Mouse (Mus musculus): ENCODE data around the gene Wasf2. TPM values are rescaled to one million over a fixed set of nuclear protein-coding genes. Genes with fewer than 3 reads are reported as not detected.

Gene Wasf2
- polyA plus RNA-seq, 1 experiment from 2014 or later, result 18.5 TPM

DNA sequence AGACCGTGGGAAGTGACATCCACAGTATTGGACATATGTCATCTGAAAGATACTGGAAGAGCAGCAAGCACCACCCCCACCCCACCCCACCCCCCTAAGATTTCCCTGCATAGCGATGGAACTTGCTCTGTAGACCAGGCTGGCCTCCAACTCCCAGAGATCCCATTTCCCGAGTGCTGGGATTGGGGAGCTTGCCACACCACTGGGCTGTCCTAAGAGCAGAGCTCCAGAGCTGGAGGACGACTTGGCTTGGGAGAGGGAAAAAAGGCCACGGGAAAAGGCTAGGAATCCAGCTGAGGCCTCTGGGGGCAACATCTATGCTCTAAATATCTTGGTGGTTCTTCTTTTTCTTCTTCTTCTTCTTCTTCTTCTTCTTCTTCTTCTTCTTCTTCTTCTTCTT lies 104.5 kb downstream of the Wasf2 start:
- no peaks in the 10 kb centered on the region for H3K9me3 ChIP-seq (ENCODE audit: control insufficient read depth, low read length)
- WGBS, result 68% methylated on average over 5 of the region's 5 CpGs
- H3K27ac ChIP-seq (ENCODE audit: low read depth, low read length), result no peak overlapping the region
- ATAC-seq (ENCODE audit: low read depth), result no peak
- H3K4me3 ChIP-seq (ENCODE audit: low read depth, low read length), result no peak overlapping the region
- H3K36me3 ChIP-seq (ENCODE audit: control insufficient read depth, insufficient read depth, low read length), result no peaks in the 10 kb centered on the region
- no peaks in the 10 kb centered on the region for H3K4me1 ChIP-seq (ENCODE audit: control insufficient read depth, insufficient read depth, low read length)
- no peak overlapping the region for H3K4me2 ChIP-seq (ENCODE audit: low read depth, low read length)
- H3K9ac ChIP-seq (replicated peaks; ENCODE audit: low read depth, low read length), result no peak overlapping the region
- peaks cover under 1% of the 10 kb centered on the region; the same call in 1 of the 2 replicates for H3K27me3 ChIP-seq (ENCODE audit: control insufficient read depth, insufficient read depth, low read length)

DNA sequence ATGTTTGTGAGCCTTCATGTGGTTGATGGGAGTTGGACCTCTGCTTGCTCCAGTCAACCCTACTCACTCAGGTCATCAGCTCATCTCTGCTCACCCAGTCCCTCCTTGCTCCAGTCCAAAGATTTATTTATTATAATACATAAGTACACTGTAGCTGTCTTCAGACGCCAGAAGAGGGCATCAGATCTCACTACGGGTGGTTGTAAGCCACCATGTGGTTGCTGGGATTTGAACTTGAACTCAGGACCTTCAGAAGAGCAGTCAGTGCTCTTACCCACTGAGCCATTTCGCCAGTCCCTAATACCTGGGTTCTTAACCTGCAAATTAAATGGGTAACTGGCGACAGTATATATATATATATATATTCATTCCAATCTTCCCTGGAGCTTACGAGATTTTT lies 105.1 kb downstream of the Wasf2 start:
- WGBS, result 80% methylated on average over 5 of the region's 5 CpGs
- no peak overlapping the region for H3K4me2 ChIP-seq (ENCODE audit: low read depth, low read length)

DNA sequence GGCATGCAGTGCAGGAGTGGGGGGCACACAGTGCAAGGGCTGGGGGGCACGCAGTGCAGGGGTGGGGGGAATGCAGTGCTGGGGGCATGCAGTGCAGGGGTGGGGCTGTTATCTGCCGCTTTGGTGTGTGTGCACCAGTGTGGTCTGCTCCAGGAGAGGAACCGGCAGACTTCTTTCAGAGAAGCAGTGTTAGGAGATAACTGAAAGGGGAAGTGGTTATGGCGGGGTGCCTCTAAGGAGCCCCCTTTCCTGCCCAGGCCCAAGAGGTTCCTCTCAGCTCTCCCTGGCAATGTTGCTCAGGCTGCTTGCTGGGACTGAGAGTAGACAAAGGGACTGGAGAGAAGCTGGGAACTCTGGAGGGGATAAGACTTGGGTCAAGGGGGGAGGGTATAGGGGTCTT lies 107.6 kb downstream of the Wasf2 start:
- WGBS, result 76% methylated on average over 4 of the region's 4 CpGs
- peaks cover 25% of the 10 kb centered on the region for H3K27me3 ChIP-seq (ENCODE audit: control insufficient read depth, insufficient read depth, low read length)

More for the DNA sequence above, 105.1 kb downstream of the Wasf2 start:
- no peak overlapping the region for H3K9ac ChIP-seq (replicated peaks; ENCODE audit: low read depth, low read length)
- no peak for ATAC-seq (ENCODE audit: low read depth)
- H3K36me3 ChIP-seq (ENCODE audit: control insufficient read depth, insufficient read depth, low read length), result no peaks in the 10 kb centered on the region
- H3K4me1 ChIP-seq (ENCODE audit: control insufficient read depth, insufficient read depth, low read length), result no peaks in the 10 kb centered on the region
- H3K27ac ChIP-seq (ENCODE audit: low read depth, low read length), result no peak overlapping the region
- H3K27me3 ChIP-seq (ENCODE audit: control insufficient read depth, insufficient read depth, low read length), result peaks cover 7% of the 10 kb centered on the region; the same call in 1 of the 2 replicates
- H3K4me3 ChIP-seq (ENCODE audit: low read depth, low read length), result no peak overlapping the region
- H3K9me3 ChIP-seq (ENCODE audit: control insufficient read depth, low read length), result no peaks in the 10 kb centered on the region

DNA sequence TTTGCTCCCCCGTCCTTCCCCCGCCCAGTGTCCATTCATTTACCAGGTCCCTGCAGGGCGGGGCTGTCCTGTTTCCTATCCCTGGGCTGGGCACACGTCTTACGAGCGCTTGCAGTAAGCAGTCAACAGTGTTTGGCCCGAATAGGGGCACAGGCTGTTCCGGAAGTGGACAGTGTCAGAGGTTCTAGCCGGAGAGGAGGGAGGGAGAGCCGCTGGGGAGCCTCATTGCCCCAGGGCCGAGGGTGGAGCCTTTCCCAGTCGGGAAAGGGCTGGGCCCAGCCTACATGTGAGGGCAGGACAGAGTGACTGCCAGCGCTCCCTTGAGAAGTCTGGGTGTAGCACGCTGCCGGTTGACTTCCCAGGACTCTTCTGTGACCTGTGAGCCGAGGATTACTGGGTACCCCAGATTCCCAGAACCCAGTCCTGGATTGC lies 110.2 kb downstream of the Wasf2 start, which contains the start of gene Map3k6:
Map3k6 (plus strand) TSS at position 329 of the 432 bp plus-strand sequence.
- Histone ChIP-seq H3K4me1 (ENCODE audit: control insufficient read depth, insufficient read depth, low read length) (no peaks in the 10 kb centered on the region), H3K27me3 (ENCODE audit: control insufficient read depth, insufficient read depth, low read length) (peaks cover 27% of the 10 kb centered on the region), H3K36me3 (ENCODE audit: control insufficient read depth, insufficient read depth, low read length) (no peaks in the 10 kb centered on the region), H3K9me3 (ENCODE audit: control insufficient read depth, low read length) (no peaks in the 10 kb centered on the region), H3K9ac (replicated peaks; ENCODE audit: low read depth, low read length) (peak within 1 kb of the TSS; percentile 54; the same call in 1 of the 2 replicates), H3K4me2 (ENCODE audit: low read depth, low read length) (peak within 1 kb of the TSS; percentile 68), H3K4me3 (ENCODE audit: low read depth, low read length) (peak within 1 kb of the TSS; percentile 44), H3K27ac (ENCODE audit: low read depth, low read length) (no peak within 1 kb of the TSS)
- no peak for ATAC-seq (ENCODE audit: low read depth)
- WGBS, result 5% methylated on average over 16 of the region's 16 CpGs

More for the DNA sequence above, 107.6 kb downstream of the Wasf2 start:
- Histone ChIP-seq H3K4me2 (ENCODE audit: low read depth, low read length) (no peak overlapping the region), H3K4me1 (ENCODE audit: control insufficient read depth, insufficient read depth, low read length) (no peaks in the 10 kb centered on the region), H3K27ac (ENCODE audit: low read depth, low read length) (no peak overlapping the region), H3K9ac (replicated peaks; ENCODE audit: low read depth, low read length) (no peak overlapping the region), H3K4me3 (ENCODE audit: low read depth, low read length) (no peak overlapping the region), H3K9me3 (ENCODE audit: control insufficient read depth, low read length) (no peaks in the 10 kb centered on the region), H3K36me3 (ENCODE audit: control insufficient read depth, insufficient read depth, low read length) (no peaks in the 10 kb centered on the region)
- ATAC-seq (ENCODE audit: low read depth), result no peak

DNA sequence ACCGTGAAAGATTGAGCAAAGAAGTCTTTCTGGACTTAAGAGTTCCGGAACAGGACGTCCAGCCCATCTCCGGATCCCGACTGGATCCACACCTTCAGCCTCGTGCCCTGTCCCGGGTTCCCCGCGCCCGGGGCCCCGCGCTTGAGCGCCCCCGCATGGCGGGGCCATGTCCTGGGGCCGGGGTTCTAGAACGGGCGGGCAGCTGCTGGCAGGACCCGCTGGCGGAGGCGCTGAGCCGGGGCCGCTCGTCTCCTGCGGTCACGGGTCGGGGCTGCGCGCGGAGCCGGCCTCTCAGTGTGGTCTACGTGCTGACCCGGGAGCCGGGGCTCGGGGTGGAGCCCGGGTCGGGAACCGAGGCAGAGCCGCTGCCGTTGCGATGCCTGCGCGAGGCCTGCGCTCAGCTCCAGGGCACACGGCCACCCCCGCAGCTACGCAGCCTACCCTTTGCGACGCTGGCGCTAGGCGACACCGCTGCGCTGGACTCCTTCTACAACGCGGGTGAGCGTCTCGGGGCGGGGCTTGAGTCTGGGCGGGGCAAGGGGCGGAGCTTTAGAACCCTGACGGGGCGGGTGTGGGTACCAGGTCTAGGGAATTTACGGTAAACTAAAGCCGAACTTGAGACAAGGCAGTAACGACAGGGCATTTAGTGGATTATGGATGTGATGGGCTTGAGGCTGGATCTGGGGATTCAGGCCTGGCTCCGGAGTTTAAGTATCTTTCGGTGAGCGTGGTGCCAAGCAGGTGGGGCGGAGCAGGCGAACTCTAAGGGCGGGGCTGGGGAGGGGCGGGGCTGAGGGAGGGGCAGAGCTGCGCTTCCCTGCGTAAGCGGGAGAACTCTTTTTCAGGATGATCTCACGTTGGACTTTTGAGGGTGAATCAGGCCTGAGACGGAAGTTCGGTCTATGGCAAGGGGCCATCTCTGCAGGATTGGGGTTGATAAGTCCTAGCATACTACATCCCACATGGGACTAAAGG lies 110.9 kb downstream of the Wasf2 start:
- peak; percentile 93 for ATAC-seq (ENCODE audit: low read depth)
- peaks cover 27% of the 10 kb centered on the region for H3K27me3 ChIP-seq (ENCODE audit: control insufficient read depth, insufficient read depth, low read length)

DNA sequence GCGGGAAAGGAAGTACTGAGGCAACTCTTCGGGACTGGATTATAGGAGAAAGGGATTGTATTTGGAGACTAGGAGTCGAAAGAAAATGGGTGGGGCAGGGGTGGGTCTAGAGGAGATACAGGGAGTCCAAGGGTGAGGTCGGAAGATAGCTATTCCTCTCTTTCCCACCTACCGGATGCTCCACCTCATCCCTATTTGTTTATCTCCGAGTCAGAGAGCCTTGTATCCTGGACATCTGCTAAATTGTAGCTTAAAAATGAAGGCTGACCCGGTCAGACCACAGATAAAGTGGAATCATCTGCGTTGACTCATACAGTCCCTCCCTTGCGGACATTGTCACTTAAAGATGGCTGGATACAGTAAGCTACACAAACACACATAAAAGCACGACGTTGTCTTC lies 111.6 kb downstream of the Wasf2 start:
- WGBS, result 29% methylated on average over 11 of the region's 11 CpGs
- peak overlapping the region; percentile 68 for H3K4me2 ChIP-seq (ENCODE audit: low read depth, low read length)
- no peaks in the 10 kb centered on the region for H3K36me3 ChIP-seq (ENCODE audit: control insufficient read depth, insufficient read depth, low read length)
- no peak overlapping the region for H3K9ac ChIP-seq (replicated peaks; ENCODE audit: low read depth, low read length)
- no peak overlapping the region for H3K27ac ChIP-seq (ENCODE audit: low read depth, low read length)
- peaks cover 27% of the 10 kb centered on the region for H3K27me3 ChIP-seq (ENCODE audit: control insufficient read depth, insufficient read depth, low read length)
- H3K9me3 ChIP-seq (ENCODE audit: control insufficient read depth, low read length), result no peaks in the 10 kb centered on the region
- peak overlapping the region; percentile 44 for H3K4me3 ChIP-seq (ENCODE audit: low read depth, low read length)
- H3K4me1 ChIP-seq (ENCODE audit: control insufficient read depth, insufficient read depth, low read length), result no peaks in the 10 kb centered on the region
- ATAC-seq (ENCODE audit: low read depth), result no peak

More for the DNA sequence above, 110.9 kb downstream of the Wasf2 start:
- WGBS, result under 1% methylated on average over 67 of the region's 78 CpGs
- H3K36me3 ChIP-seq (ENCODE audit: control insufficient read depth, insufficient read depth, low read length), result no peaks in the 10 kb centered on the region
- peak overlapping the region; percentile 54; the same call in 1 of the 2 replicates for H3K9ac ChIP-seq (replicated peaks; ENCODE audit: low read depth, low read length)
- no peak overlapping the region for H3K27ac ChIP-seq (ENCODE audit: low read depth, low read length)
- no peaks in the 10 kb centered on the region for H3K4me1 ChIP-seq (ENCODE audit: control insufficient read depth, insufficient read depth, low read length)
- peak overlapping the region; percentile 44 for H3K4me3 ChIP-seq (ENCODE audit: low read depth, low read length)
- H3K9me3 ChIP-seq (ENCODE audit: control insufficient read depth, low read length), result no peaks in the 10 kb centered on the region
- peak overlapping the region; percentile 68 for H3K4me2 ChIP-seq (ENCODE audit: low read depth, low read length)

DNA sequence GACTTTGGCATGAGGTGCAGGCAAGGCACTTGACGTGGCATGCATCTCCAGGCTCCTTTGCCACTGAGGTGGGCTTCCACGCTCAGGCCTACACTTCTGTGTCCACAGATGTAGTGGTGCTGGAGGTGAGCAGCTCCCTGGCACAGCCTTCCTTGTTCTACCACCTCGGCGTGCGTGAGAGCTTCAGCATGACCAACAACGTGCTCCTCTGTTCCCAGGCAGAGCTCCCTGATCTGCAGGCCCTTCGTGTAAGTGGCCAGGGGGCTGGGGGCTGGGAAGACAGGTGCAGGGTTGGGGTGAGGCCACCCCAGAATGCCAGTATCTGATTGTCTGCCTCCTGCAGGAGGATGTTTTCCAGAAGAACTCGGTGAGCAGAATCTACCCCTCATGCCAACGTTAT lies 112.4 kb downstream of the Wasf2 start:
- no peak for ATAC-seq (ENCODE audit: low read depth)
- peaks cover 27% of the 10 kb centered on the region for H3K27me3 ChIP-seq (ENCODE audit: control insufficient read depth, insufficient read depth, low read length)
- H3K4me3 ChIP-seq (ENCODE audit: low read depth, low read length), result no peak overlapping the region
- WGBS, result 54% methylated on average over 9 of the region's 9 CpGs
- no peaks in the 10 kb centered on the region for H3K4me1 ChIP-seq (ENCODE audit: control insufficient read depth, insufficient read depth, low read length)
- H3K9me3 ChIP-seq (ENCODE audit: control insufficient read depth, low read length), result no peaks in the 10 kb centered on the region
- no peak overlapping the region for H3K27ac ChIP-seq (ENCODE audit: low read depth, low read length)
- H3K9ac ChIP-seq (replicated peaks; ENCODE audit: low read depth, low read length), result no peak overlapping the region
- no peak overlapping the region for H3K4me2 ChIP-seq (ENCODE audit: low read depth, low read length)
- no peaks in the 10 kb centered on the region for H3K36me3 ChIP-seq (ENCODE audit: control insufficient read depth, insufficient read depth, low read length)

DNA sequence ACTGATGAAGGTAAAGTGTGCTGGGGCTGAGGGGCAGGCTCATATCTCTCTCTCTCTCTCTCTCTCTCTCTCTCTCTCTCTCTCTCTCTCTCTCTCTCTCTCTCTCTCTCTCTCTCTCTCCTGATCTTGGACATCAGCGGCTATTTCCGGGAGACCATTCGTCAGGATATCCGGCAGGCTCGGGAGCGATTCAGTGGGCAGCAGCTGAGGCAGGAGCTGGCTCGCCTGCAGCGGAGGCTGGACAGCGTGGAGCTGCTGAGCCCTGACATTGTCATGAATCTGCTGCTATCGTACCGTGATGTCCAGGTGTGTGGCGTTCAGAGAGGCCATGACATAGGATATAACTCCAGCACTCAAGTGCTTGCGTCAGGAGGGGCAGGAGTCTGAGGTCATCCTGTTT lies 113.2 kb downstream of the Wasf2 start:
- no peak overlapping the region for H3K27ac ChIP-seq (ENCODE audit: low read depth, low read length)
- peaks cover 27% of the 10 kb centered on the region for H3K27me3 ChIP-seq (ENCODE audit: control insufficient read depth, insufficient read depth, low read length)
- H3K9ac ChIP-seq (replicated peaks; ENCODE audit: low read depth, low read length), result no peak overlapping the region
- no peak overlapping the region for H3K4me2 ChIP-seq (ENCODE audit: low read depth, low read length)
- H3K36me3 ChIP-seq (ENCODE audit: control insufficient read depth, insufficient read depth, low read length), result no peaks in the 10 kb centered on the region
- H3K4me3 ChIP-seq (ENCODE audit: low read depth, low read length), result no peak overlapping the region
- WGBS, result 35% methylated on average over 13 of the region's 13 CpGs
- H3K4me1 ChIP-seq (ENCODE audit: control insufficient read depth, insufficient read depth, low read length), result no peaks in the 10 kb centered on the region
- H3K9me3 ChIP-seq (ENCODE audit: control insufficient read depth, low read length), result no peaks in the 10 kb centered on the region
- ATAC-seq (ENCODE audit: low read depth), result no peak

DNA sequence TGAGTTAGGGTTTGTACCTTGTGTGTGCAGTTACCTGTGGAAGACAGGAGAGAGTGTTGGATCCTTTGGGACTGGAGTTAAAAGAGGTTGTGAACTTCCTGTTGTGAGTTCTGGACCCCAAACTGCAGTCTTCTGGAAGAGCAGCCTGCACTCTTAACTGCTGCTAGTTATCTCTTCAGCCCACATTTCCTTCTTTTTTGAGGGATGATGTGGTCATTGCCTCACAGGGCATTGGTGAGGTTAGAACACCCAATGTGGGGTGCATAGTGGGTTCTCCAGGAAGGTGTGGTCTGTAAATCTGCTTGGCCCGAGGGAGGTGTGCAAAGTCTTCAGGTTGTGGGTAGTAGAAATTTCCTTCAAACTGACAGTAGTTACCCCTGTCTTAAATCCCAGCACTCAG lies 114.0 kb downstream of the Wasf2 start:
- Histone ChIP-seq H3K9me3 (ENCODE audit: control insufficient read depth, low read length) (no peaks in the 10 kb centered on the region), H3K4me3 (ENCODE audit: low read depth, low read length) (no peak overlapping the region), H3K27ac (ENCODE audit: low read depth, low read length) (no peak overlapping the region), H3K36me3 (ENCODE audit: control insufficient read depth, insufficient read depth, low read length) (no peaks in the 10 kb centered on the region), H3K4me2 (ENCODE audit: low read depth, low read length) (no peak overlapping the region), H3K27me3 (ENCODE audit: control insufficient read depth, insufficient read depth, low read length) (peaks cover 27% of the 10 kb centered on the region), H3K4me1 (ENCODE audit: control insufficient read depth, insufficient read depth, low read length) (no peaks in the 10 kb centered on the region), H3K9ac (replicated peaks; ENCODE audit: low read depth, low read length) (no peak overlapping the region)
- ATAC-seq (ENCODE audit: low read depth), result no peak
- 94% methylated on average over 1 of the region's 1 CpGs for WGBS

Measured in neural tube, embryonic 14.5 days (tissue).